Comparison of ENCODE assay signal across 22 mouse cellular contexts in the genomic region with DNA sequence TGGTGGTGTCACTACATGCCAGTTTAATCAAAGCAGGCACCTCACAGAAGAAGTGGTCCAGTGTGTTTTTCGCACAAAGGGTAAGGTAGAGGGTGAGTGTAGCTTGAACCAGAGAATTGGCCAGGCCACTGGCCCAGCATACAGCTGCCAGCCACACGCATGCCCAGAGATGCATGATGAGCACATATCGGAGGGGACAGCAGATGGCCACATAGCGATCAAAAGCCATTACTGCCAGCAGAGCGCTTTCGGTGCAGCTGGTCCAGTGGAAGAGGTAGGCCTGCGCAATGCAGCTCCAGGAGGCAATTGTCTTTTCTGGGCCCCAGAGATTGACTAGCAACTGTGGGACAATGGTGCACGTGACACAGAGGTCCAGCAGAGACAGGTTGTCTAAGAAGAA. TPM values are rescaled to one million over a fixed set of nuclear protein-coding genes. Genes with fewer than 3 reads are reported as not detected.
A peak's percentile ranks its signal among the peaks of the same experiment; 100 is the strongest.
DNase-seq lines count a peak whose midpoint lies in the region.
"Had no signal": no experiment of that assay in that cellular context is flagged by ENCODE, and none has a peak within 500 bp of the region (broad histone marks: within the 10 kb centered on the region; RNA-seq: fewer than 3 reads in every experiment).

No protein-coding gene starts in this region.

- DNase-seq in cerebellum, postnatal 10 days = peak; percentile 62 to 74
- no peak for DNase-seq in cerebellum, adult 8-10 months
- DNase-seq in left cerebral cortex, postnatal 4 days = peak; percentile 67
- DNase-seq in left cerebral cortex, postnatal 10 days (ENCODE audit: extremely low spot score in 1 of 2, low spot score in 2 of 2) = no peak
- peak; percentile 60 for DNase-seq in retina, embryonic 14.5 days (ENCODE audit: low spot score)
- no peak for DNase-seq in lung, postnatal 10 days
- DNase-seq: adrenal gland, postnatal 10 days; adrenal gland, postnatal 36 days; cerebellum, adult 18-20 months; cerebellum, adult 9-11 months; forebrain, postnatal 0 days; gastrocnemius, adult 2 months; gastrocnemius, postnatal 14 days; heart, adult 11 months had no signal

- intact Hi-C loops in left cerebral cortex, postnatal 4 days (cut with DNase I) = no loop called here
- intact Hi-C loops in left cerebral cortex, postnatal 10 days (cut with DNase I) = no loop called here

RNA-seq across cellular contexts. Expression of a gene that starts 3.6 kb away (rescaled TPM):
- not detected for total RNA-seq in left cerebral cortex, postnatal 4 days (2021)
- not detected for total RNA-seq in left cerebral cortex, postnatal 10 days (2021)
- total RNA-seq: adrenal gland, adult 18-20 months; adrenal gland, postnatal 10 days; adrenal gland, postnatal 36 days; CH12.LX; common myeloid progenitor, adult 5-6 weeks; forebrain, postnatal 0 days; G1E; gastrocnemius, adult 2 months; gastrocnemius, postnatal 14 days; gastrocnemius, postnatal 4 days; heart, adult 8-10 months; heart, postnatal 25 days; hematopoietic stem cell, adult 5-6 weeks had no signal

RNA-seq across cellular contexts. Expression of a gene that starts 13.5 kb away (rescaled TPM):
- total RNA-seq in left cerebral cortex, postnatal 4 days (2021) = not detected
- not detected for total RNA-seq in left cerebral cortex, postnatal 10 days (2021)
- total RNA-seq: adrenal gland, adult 18-20 months; adrenal gland, postnatal 10 days; adrenal gland, postnatal 36 days; CH12.LX; common myeloid progenitor, adult 5-6 weeks; forebrain, postnatal 0 days; G1E; gastrocnemius, adult 2 months; gastrocnemius, postnatal 14 days; gastrocnemius, postnatal 4 days; heart, adult 8-10 months; heart, postnatal 25 days; hematopoietic stem cell, adult 5-6 weeks had no signal

RNA-seq across cellular contexts. Expression of a gene that starts 48.1 kb away (rescaled TPM):
- under 1 TPM; 0.50 to 0.60 TPM for total RNA-seq in left cerebral cortex, postnatal 4 days (2021)
- total RNA-seq in left cerebral cortex, postnatal 10 days (2021) = 1 to 10 TPM in 1 of 2 experiments, under 1 TPM in 1; 0.79 to 1.5 TPM

Comparison
In these comparisons a context has a peak if more than half of its experiments do, and no peak if none do; other contexts are left out.
1. DNase-seq: peak in cerebellum, postnatal 10 days (2 of 2), left cerebral cortex, postnatal 4 days (single experiment) and retina, embryonic 14.5 days (single experiment); none in cerebellum, adult 8-10 months (single experiment), left cerebral cortex, postnatal 10 days (0 of 2) and lung, postnatal 10 days (single experiment).